Mouse (Mus musculus) urinary bladder, adult 2 months (tissue): ENCODE measurements around the gene Cspg5. TPM values are rescaled to one million over a fixed set of nuclear protein-coding genes. Genes with fewer than 3 reads are reported as not detected.

ENCODE experiments used
- DNase-seq: peaks from one replicate; pipeline ENCODE4 v3.0.0; 2022; ENCODE audit warnings: low spot score
- polyA plus RNA-seq: library from polyadenylated mRNA; depleted of rRNA; stranded (reverse); fragments of >200 nt; gene quantifications from 2 replicates; pipeline ENCODE4 v1.2.3, GENCODE M21; 2012; rRNA removed

The Cspg5 gene
- polyA plus RNA-seq = 28.4 and 36.8 TPM in 2 replicates

- no peak for DNase-seq
Observed at GRCm38 (mm10) chr9:110243221-110243833, at the start of gene Cspg5. Cspg5 (plus strand) TSS chr9:110243783.

GRCm38 (mm10) chr9:110199870-110200269 lies 43.7 kb upstream of the Cspg5 start:
- DNase-seq = no peak

- no peak for DNase-seq
Observed at GRCm38 (mm10) chr9:110205526-110206404, 37.8 kb upstream of the Cspg5 start.

GRCm38 (mm10) chr9:110206437-110206836 lies 37.1 kb upstream of the Cspg5 start:
- no peak for DNase-seq

- no peak for DNase-seq
Observed at GRCm38 (mm10) chr9:110208265-110208664, 35.3 kb upstream of the Cspg5 start.

GRCm38 (mm10) chr9:110208967-110209366 lies 34.6 kb upstream of the Cspg5 start:
- DNase-seq = no peak

- no peak for DNase-seq
Observed at GRCm38 (mm10) chr9:110224273-110224672, 19.3 kb upstream of the Cspg5 start.

GRCm38 (mm10) chr9:110226191-110226590 lies 17.4 kb upstream of the Cspg5 start:
- no peak for DNase-seq

GRCm38 (mm10) chr9:110228671-110229070 lies 14.9 kb upstream of the Cspg5 start:
- DNase-seq = no peak

GRCm38 (mm10) chr9:110229112-110229511 lies 14.5 kb upstream of the Cspg5 start:
- DNase-seq = no peak

GRCm38 (mm10) chr9:110229566-110230248 lies 13.9 kb upstream of the Cspg5 start:
- DNase-seq = no peak

GRCm38 (mm10) chr9:110230395-110231071 lies 13.1 kb upstream of the Cspg5 start:
- no peak for DNase-seq

GRCm38 (mm10) chr9:110234962-110235361 lies 8.6 kb upstream of the Cspg5 start:
- no peak for DNase-seq

GRCm38 (mm10) chr9:110244567-110244888 lies 945 bp downstream of the Cspg5 start:
- no peak for DNase-seq

- DNase-seq = peak; percentile 44
Observed at GRCm38 (mm10) chr9:110244889-110245589, 1.5 kb downstream of the Cspg5 start.

GRCm38 (mm10) chr9:110245590-110246320 lies 2.2 kb downstream of the Cspg5 start:
- DNase-seq = peak; percentile 41

- DNase-seq = no peak
Observed at GRCm38 (mm10) chr9:110246321-110246640, 2.7 kb downstream of the Cspg5 start.

GRCm38 (mm10) chr9:110247049-110247448 lies 3.5 kb downstream of the Cspg5 start:
- DNase-seq = no peak

- DNase-seq = no peak
Observed at GRCm38 (mm10) chr9:110248861-110249260, 5.3 kb downstream of the Cspg5 start.

- no peak for DNase-seq
Observed at GRCm38 (mm10) chr9:110249823-110250543, 6.4 kb downstream of the Cspg5 start.
